Mouse (Mus musculus) heart, embryonic 12.5 days (tissue): ENCODE data around the gene Tmem38b. TPM values are rescaled to one million over a fixed set of nuclear protein-coding genes. Genes with fewer than 3 reads are reported as not detected.

Experiments used
- ATAC-seq: fragments of 200-750 bp; cut with Nextera tagmentation; 2 replicates; pipeline ENCODE4 v1.8.0; 2017; ENCODE audit warnings: moderate TSS enrichment, moderate library complexity; ENCODE audit not compliant: insufficient number of reproducible peaks, low FRiP score
- H3K27ac ChIP-seq: fragments of 300-500 bp; sonication (generic); 2 replicates; pipeline ENCODE4 v1.5.1; 2016; ENCODE audit warnings: mild to moderate bottlenecking, moderate library complexity; ENCODE audit not compliant: poor library complexity, severe bottlenecking
- H3K27me3 ChIP-seq: fragments of 300-500 bp; sonication (generic); replicated peaks from 2 replicates; pipeline ENCODE4 v1.6.1; 2016; ENCODE audit warnings: mild to moderate bottlenecking, moderate library complexity
- H3K36me3 ChIP-seq: fragments of 300-500 bp; sonication (generic); 2 replicates; pipeline ENCODE4 v1.6.1; 2016; ENCODE audit warnings: mild to moderate bottlenecking, moderate library complexity
- H3K4me1 ChIP-seq: fragments of 300-500 bp; sonication (generic); replicated peaks from 2 replicates; pipeline ENCODE4 v1.6.1; 2016; ENCODE audit warnings: mild to moderate bottlenecking
- H3K4me2 ChIP-seq: fragments of 300-500 bp; sonication (generic); 2 replicates; pipeline ENCODE4 v1.6.1; 2016; ENCODE audit warnings: mild to moderate bottlenecking, moderate library complexity
- H3K4me3 ChIP-seq: fragments of 300-500 bp; sonication (generic); 2 replicates; pipeline ENCODE4 v1.5.1; 2016; ENCODE audit warnings: mild to moderate bottlenecking
- H3K9ac ChIP-seq: fragments of 300-500 bp; sonication (generic); 2 replicates; pipeline ENCODE4 v1.6.1; 2016; ENCODE audit warnings: mild to moderate bottlenecking, moderate library complexity
- H3K9me3 ChIP-seq: fragments of 300-500 bp; sonication (generic); replicated peaks from 2 replicates; pipeline ENCODE4 v1.6.1; 2016; ENCODE audit warnings: mild to moderate bottlenecking, moderate library complexity
- WGBS: fragments of 180-500 bp; shearing (Covaris S2); methylation state at CpG from one replicate; pipeline ENCODE4 v1.1.7; 2016; 5-methylcytosine and 5-hydroxymethylcytosine counted together
- polyA plus RNA-seq: library from polyadenylated mRNA; unstranded; fragments of >200 nt; fragmentation: Nextera tagmentation; extraction: Ambion mirVana; gene quantifications from 2 replicates; pipeline ENCODE4 v1.2.1, GENCODE M21; 2016

Tmem38b gene
- polyA plus RNA-seq, 1 experiment from 2014 or later: 13.5 TPM

DNA sequence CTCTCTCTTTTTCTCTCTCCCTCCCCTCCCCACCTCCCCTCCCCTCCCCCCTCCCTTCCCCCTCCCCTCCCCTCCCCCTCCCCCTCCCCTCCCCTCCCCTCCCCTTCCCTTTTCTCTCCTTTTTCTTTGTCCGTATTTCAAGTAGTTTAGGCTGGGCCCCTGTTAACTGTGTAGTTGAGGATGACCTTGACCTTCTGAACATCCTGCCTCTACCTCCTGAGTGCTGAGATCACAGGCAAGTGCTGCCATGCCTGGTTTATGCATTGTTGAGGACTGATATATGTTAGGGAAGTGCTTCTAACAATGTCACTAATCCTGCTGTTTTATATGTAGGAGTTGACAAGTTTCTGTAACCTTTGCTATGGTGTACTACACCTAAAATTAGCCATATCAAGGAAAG, 24.0 kb downstream of the Tmem38b start:
- H3K4me1 ChIP-seq: 0 out of 2 replicates have a peak, but pooled peaks cover 4% of the 10 kb centered on the region
- no peak overlapping the region for H3K4me2 ChIP-seq
- H3K9ac ChIP-seq: no peak overlapping the region
- no peak for ATAC-seq
- H3K27ac ChIP-seq: no peak overlapping the region
- H3K27me3 ChIP-seq: no peaks in the 10 kb centered on the region
- no peak overlapping the region for H3K4me3 ChIP-seq
- no peaks in the 10 kb centered on the region for H3K9me3 ChIP-seq
- WGBS: no CpG with 5 or more reads among the region's 1 CpGs
- peaks cover 8% of the 10 kb centered on the region for H3K36me3 ChIP-seq

DNA sequence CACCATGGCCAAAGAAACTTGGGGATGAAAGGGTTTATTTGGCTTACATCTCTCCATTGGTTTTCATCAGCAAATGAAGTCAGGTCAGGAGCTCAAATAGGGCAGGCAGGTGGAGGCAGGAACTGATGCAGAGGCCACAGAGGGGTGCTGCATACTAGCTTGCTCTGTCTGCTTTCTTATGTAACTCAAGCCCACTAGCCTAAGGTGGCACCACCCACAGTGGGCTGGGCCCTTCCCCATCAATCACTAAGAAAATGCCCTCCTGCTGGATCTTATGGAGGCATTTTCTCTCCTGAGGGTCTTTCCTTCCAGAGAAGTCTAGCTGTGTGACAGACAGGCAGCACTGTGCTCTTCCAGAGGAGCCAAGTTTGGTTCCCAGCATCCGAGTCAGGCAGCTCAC, 27.5 kb downstream of the Tmem38b start:
- Histone ChIP-seq H3K36me3 (peaks cover 8% of the 10 kb centered on the region), H3K4me1 (0 out of 2 replicates have a peak, but pooled peaks cover 4% of the 10 kb centered on the region), H3K4me3 (no peak overlapping the region), H3K27ac (no peak overlapping the region), H3K4me2 (no peak overlapping the region), H3K27me3 (no peaks in the 10 kb centered on the region), H3K9ac (no peak overlapping the region), H3K9me3 (no peaks in the 10 kb centered on the region)
- no peak for ATAC-seq
- 87% methylated on average over 1 of the region's 1 CpGs for WGBS

DNA sequence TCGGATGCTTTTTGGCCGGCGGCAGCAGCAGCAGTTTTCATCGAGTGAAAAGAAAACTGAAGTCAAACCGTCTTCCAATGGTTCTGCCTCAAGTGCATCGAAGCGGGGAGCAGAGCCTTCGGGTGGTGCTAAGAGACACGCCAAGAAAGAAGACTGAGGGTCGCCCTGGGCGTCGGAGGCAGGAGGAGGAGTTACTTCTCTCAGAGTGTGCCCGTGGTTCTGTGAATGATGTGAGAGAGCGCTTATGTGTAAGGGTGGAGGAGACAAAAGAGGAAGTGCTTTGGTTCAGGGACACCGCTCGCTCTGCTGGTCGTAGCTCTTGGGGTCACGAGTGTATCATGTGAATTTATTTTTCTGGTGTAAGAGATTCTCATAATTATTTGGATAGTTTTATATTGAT, 34.1 kb downstream of the Tmem38b start:
- no peak overlapping the region for H3K27ac ChIP-seq
- H3K4me1 ChIP-seq: no peaks in the 10 kb centered on the region
- ATAC-seq: no peak
- H3K4me2 ChIP-seq: 0 out of 2 replicates have a peak overlapping the region, but pooled peaks have one; percentile 20
- no peaks in the 10 kb centered on the region for H3K27me3 ChIP-seq
- no peak overlapping the region for H3K9ac ChIP-seq
- H3K4me3 ChIP-seq: no peak overlapping the region
- no peaks in the 10 kb centered on the region for H3K9me3 ChIP-seq
- WGBS: 60% methylated on average over 18 of the region's 18 CpGs
- peaks cover 11% of the 10 kb centered on the region for H3K36me3 ChIP-seq

DNA sequence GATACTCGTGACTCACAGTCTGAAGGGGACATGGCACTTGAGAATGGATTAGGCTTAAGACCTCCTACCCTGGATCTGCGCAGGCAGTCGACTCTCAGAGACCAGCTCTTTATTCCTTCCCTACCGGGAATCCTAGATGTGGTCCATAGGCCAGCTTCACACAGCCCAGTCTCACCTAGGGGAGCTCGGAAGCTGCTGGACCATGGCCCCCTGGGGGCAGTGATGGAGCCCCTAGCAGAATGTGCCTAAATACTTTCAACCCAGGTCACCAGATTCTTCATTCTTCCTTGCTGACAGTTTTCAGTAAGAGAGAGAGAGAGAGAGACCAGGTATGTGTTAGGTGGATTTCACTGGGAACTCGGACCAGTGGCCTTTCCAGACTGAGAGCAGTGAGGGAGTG, 36.3 kb downstream of the Tmem38b start:
- no peak overlapping the region for H3K27ac ChIP-seq
- H3K36me3 ChIP-seq: peaks cover 11% of the 10 kb centered on the region
- H3K9me3 ChIP-seq: no peaks in the 10 kb centered on the region
- no peak overlapping the region for H3K9ac ChIP-seq
- H3K27me3 ChIP-seq: no peaks in the 10 kb centered on the region
- WGBS: 76% methylated on average over 6 of the region's 6 CpGs
- no peak overlapping the region for H3K4me2 ChIP-seq
- no peaks in the 10 kb centered on the region for H3K4me1 ChIP-seq
- H3K4me3 ChIP-seq: no peak overlapping the region
- ATAC-seq: no peak

DNA sequence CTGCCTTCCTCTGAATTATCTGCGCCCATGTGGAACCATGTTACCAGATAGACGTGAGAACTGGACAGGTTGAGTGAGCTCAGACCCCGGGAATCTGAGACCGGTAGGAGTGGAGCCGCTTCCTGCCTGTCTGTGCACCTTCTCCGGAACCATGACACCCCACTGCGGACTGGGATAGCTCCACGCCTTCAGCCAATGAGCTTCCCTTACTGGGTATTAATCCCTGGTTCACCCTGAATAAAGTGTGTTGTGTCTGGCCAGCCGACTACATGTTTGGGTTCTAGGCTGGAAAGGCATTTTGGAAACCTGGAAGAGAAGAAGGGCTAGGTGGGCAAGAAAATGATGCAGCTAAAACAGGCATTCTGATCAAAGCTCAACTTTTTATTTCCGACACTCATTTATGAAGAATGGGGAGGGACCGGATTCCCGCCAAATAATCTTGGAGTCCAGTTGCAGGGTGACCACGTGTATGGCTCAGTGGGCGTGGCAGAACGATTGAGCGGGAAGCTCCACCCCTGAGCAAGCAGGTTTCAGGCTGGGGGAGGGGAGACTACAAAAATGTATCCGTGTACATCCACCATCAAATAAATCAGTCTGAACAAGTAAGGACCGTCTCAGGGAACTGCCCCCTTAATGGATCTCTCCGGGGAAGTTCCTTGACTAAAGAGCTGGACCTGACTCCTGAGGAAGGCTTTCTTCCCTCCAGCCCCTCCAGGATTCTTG, 38.4 kb downstream of the Tmem38b start:
- Histone ChIP-seq H3K9me3 (no peaks in the 10 kb centered on the region), H3K4me3 (no peak overlapping the region), H3K4me1 (no peaks in the 10 kb centered on the region), H3K36me3 (peaks cover 11% of the 10 kb centered on the region), H3K9ac (no peak overlapping the region), H3K27ac (no peak overlapping the region), H3K4me2 (no peak overlapping the region), H3K27me3 (no peaks in the 10 kb centered on the region)
- ATAC-seq: no peak
- 84% methylated on average over 19 of the region's 19 CpGs for WGBS

DNA sequence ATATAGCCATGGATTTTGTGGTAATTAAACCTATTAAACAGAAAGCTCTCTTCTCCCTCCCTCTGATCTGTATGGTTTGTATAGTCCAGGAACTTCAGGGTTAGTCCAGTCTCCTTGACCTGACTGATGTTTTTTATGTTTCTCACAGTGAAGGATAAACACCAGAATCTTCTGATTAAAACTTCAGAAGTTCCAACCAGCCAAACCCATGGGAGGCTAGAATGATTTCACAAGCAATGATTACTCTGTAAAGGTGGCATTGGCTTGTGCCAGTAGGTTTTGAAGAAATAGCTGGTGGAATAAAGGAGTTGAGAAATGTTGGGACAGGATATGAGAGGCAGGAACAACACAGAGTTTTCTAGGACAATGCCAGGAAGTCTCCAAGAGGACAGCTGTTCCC, 40.6 kb downstream of the Tmem38b start:
- Histone ChIP-seq H3K4me2 (no peak overlapping the region), H3K27ac (no peak overlapping the region), H3K9me3 (no peaks in the 10 kb centered on the region), H3K27me3 (no peaks in the 10 kb centered on the region), H3K36me3 (peaks cover 4% of the 10 kb centered on the region; the same call in 1 of the 2 replicates), H3K4me1 (no peaks in the 10 kb centered on the region), H3K4me3 (no peak overlapping the region), H3K9ac (no peak overlapping the region)
- ATAC-seq: no peak

DNA sequence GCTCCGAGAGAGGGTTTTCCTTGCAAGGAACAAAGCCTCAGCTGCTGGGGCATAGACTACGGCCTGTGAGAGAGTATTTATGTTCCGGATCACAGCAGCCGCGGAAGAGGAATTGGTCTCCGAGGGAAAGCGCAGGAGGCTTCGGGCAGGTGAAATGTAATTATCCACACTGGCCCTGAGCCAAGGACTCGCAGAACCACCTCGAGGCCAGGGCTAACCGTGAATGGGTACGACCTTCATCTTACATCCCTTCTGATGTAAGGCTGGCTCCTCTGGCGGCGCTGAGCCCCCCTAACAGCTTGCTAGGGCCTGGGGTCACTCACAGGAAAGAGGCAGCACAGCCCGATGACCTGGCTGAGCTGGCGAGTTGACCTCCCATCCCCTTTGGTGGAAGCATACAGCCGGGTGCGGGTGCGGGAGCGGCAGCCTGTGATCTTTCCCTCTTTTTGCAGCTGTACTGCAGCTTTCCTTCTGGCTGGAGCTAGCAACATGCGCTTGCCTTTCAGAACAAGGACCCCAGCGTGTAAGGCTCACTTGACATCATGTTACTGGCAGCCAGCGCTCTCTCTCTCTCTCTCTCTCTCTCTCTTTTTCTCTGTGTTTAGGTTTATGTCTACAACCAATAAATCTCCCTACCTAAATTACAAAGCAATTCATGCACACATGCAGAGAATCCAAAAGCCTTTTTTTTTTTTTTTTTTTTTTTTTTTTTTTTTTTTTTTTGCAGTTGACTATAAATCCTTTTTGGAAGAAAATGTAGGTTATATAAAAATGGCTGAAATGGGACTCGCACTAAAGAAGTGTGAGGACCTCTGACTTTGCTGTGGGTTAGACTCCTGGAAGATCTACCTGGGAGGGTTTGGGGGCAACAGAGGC, 52.9 kb downstream of the Tmem38b start:
- H3K4me3 ChIP-seq: no peak overlapping the region
- 54% methylated on average over 24 of the region's 24 CpGs for WGBS
- no peaks in the 10 kb centered on the region for H3K9me3 ChIP-seq
- no peaks in the 10 kb centered on the region for H3K36me3 ChIP-seq
- no peak overlapping the region for H3K27ac ChIP-seq
- H3K9ac ChIP-seq: no peak overlapping the region
- no peak for ATAC-seq
- peak overlapping the region; percentile 33; the same call in 1 of the 2 replicates for H3K4me2 ChIP-seq
- 0 out of 2 replicates have a peak, but pooled peaks cover 4% of the 10 kb centered on the region for H3K4me1 ChIP-seq
- no peaks in the 10 kb centered on the region for H3K27me3 ChIP-seq

DNA sequence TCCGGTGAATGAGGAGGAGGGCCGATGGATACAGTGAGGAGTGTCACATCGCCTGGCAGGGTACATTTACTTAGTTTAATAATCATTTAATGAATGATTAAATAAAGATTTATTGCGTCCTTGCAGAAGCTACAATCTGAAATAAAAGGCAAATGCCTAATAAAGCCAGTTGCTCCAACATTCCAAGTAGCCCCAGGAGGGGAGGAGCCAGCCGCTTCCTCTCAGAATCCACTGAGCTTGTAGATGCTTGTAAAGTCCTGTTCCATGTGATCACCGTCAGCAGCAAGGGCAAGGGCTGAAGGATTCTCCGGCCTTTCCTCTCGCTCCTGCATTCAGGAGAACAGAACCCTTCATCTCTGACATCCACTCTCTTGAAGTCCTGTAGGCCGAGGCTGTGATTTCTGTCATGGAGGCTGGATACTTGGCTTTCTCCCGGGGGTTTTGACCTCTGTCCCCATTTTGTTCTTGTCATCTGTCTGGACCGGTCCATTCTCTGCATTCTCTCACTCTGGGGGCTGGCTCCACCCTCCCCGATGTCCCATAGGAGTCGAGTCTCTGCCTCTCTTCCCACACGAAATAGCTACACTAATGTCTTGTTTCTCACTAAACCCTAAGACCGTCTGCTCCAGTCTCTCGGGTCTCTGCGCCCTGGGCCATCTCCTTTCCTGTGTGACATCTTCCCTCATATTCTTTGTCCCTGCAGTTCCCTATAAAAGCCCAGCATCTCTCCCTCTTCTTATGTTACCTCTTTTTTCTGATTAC, 57.3 kb downstream of the Tmem38b start:
- 67% methylated on average over 17 of the region's 17 CpGs for WGBS
- peaks cover 11% of the 10 kb centered on the region; the same call in 1 of the 2 replicates for H3K4me1 ChIP-seq
- no peak overlapping the region for H3K4me2 ChIP-seq
- no peaks in the 10 kb centered on the region for H3K36me3 ChIP-seq
- no peaks in the 10 kb centered on the region for H3K9me3 ChIP-seq
- H3K4me3 ChIP-seq: no peak overlapping the region
- no peak for ATAC-seq
- H3K27me3 ChIP-seq: no peaks in the 10 kb centered on the region
- no peak overlapping the region for H3K27ac ChIP-seq
- H3K9ac ChIP-seq: no peak overlapping the region

DNA sequence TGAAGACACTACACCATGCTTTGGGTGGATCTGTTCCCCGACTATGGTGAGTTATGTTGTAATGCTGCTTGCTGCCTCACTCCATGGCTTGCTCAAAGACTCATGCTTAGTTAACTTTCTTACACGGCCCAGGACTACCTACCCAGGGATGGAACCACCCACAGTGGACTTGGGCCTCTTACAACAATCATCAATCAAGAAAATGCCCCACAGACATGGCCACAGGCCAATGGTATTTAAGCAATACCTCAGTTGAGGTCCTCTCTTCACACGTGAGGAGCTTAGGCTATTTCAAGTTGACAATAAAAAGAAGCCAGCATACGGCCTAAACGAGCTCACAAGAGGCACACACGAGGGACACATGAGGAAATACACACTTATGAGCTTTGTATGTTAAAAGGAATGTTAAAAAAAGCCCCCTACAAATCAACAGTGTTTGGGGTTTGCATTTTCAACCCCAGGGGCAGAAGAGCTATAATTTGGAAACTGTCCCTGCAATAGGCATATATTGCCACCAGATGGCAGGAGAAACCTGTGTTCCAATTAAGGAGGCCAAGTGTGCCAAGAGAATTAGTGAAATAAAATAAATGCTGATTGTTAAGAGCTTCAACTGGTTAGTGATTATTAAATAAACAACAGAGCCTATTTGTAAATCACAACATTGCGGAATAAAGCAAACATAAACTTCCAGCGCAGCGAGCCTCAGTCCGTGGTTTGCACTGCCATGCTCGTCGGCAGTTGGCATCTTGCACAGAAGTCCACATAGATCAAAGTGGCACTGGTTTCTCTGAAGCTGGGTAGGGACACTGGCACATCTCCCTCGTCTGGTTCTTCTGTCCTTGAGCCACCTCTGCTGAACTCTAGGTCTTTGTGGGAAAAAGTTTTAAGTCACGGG, 58.8 kb downstream of the Tmem38b start:
- no peaks in the 10 kb centered on the region for H3K36me3 ChIP-seq
- H3K9ac ChIP-seq: no peak overlapping the region
- peaks cover 7% of the 10 kb centered on the region; the same call in 1 of the 2 replicates for H3K4me1 ChIP-seq
- no peak overlapping the region for H3K4me2 ChIP-seq
- no peak overlapping the region for H3K27ac ChIP-seq
- H3K9me3 ChIP-seq: no peaks in the 10 kb centered on the region
- WGBS: 65% methylated on average over 14 of the region's 14 CpGs
- H3K4me3 ChIP-seq: no peak overlapping the region
- ATAC-seq: no peak
- H3K27me3 ChIP-seq: no peaks in the 10 kb centered on the region

DNA sequence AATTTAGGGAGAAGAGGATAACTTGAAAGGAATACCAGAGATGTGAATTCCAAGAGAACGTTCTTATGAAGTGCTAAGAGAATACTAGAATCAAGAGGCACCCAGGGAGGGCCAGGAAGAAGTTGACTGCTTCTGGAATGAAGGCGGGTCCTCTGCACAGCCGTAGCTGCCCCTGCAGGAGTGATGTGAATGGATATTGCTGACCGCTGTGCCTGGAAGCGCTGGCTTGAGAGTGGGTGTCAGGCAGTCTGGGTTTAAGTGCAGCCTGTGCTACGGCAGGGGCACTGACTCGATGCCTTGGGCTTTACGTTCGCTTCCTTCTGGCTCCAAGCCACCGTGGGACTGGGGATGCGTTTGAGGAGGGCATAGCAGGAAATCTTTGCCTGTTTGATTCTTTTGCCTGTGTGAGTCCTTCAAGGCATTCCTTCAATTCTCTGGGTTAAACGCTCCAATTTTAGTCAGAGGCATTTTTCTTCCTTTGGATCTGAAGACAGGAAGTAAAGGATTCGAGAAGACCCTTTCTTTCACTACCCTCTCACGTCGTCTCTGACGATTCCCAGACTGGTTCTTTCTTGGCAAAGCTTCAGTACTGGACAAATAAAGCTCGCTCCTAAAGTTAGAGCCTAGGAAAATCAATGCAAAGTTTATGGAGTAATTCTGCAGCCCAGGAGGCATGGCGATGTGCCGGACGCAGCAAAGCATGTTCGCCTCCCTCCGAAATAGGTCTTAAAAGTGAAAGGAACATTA, 60.7 kb downstream of the Tmem38b start:
- Histone ChIP-seq H3K27me3 (no peaks in the 10 kb centered on the region), H3K4me2 (peak overlapping the region; percentile 72), H3K4me1 (peaks cover 7% of the 10 kb centered on the region; the same call in 1 of the 2 replicates), H3K9me3 (no peaks in the 10 kb centered on the region), H3K36me3 (no peaks in the 10 kb centered on the region), H3K9ac (0 out of 2 replicates have a peak overlapping the region, but pooled peaks have one; percentile 17), H3K27ac (no peak overlapping the region), H3K4me3 (peak overlapping the region; percentile 35)
- 31% methylated on average over 22 of the region's 22 CpGs for WGBS
- ATAC-seq: no peak
